ENCODE assay signal across 8 mouse cellular contexts in the genomic region with DNA sequence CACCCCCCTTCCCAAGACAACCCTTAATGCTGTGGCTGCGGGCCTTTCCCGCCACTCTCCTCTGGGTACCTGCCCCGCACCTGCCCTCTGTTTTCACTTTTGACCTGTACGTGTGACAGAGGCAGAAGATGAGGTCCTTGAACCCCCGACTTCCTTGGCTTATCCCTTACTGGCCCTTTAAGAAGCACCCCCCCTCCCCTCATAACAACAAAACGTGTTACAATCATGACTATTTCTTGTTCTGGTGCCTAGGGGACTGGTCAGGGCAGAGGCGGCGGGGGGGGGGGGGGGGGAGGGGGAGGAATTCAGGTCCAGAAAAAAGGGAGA. TPM values are rescaled to one million over a fixed set of nuclear protein-coding genes. Genes with fewer than 3 reads are reported as not detected.
DNase-seq lines count a peak whose midpoint lies in the region; ATAC-seq and TF ChIP-seq lines count a peak whose summit lies in the region.

No protein-coding gene starts in this region.

- peaks cover 54% of the 10 kb centered on the region for H3K27me3 ChIP-seq in liver, embryonic 11.5 days (replicated peaks; ENCODE audit: control insufficient read depth, insufficient read depth, low read length)

- peak overlapping the region; percentile 76 for H3K4me2 ChIP-seq in liver, embryonic 11.5 days

- H3K4me1 ChIP-seq in liver, embryonic 11.5 days (replicated peaks; ENCODE audit: control insufficient read depth, insufficient read depth, low read length): peaks cover 22% of the 10 kb centered on the region

- DNase-seq in gastrocnemius, adult 2 months: no peak
- no peak for DNase-seq in gastrocnemius, adult 8-10 months (ENCODE audit: low spot score in 2 of 2)
- peak; percentile 33 for DNase-seq in thymus, postnatal 14 days
- DNase-seq in thymus, adult 18-20 months: no peak
- no peak for DNase-seq in liver, embryonic 11.5 days (ENCODE audit: low spot score)
- no peak for DNase-seq in right cerebral cortex, postnatal 10 days (ENCODE audit: low spot score in 2 of 2)
- DNase-seq in layer of hippocampus, postnatal 25 days (ENCODE audit: extremely low spot score in 1 of 2, low spot score in 1 of 2): no peak

- peak overlapping the region; percentile 87 for H3K4me3 ChIP-seq in gastrocnemius, adult 2 months
- H3K4me3 ChIP-seq in liver, embryonic 11.5 days (ENCODE audit: low read depth, low read length): peak overlapping the region; percentile 80

- TF ChIP-seq CTCF in gastrocnemius, adult 2 months (IDR thresholded peaks at IDR 0.05): no peak

- H3K9me3 ChIP-seq in liver, embryonic 11.5 days (ENCODE audit: control insufficient read depth, low read length): no peaks in the 10 kb centered on the region

- peak overlapping the region; percentile 92 for H3K27ac ChIP-seq in gastrocnemius, adult 2 months
- H3K27ac ChIP-seq in liver, embryonic 11.5 days (ENCODE audit: low read depth, low read length): no peak overlapping the region

- peak overlapping the region; percentile 39 for H3K9ac ChIP-seq in liver, embryonic 11.5 days (ENCODE audit: low read depth, low read length)

- ATAC-seq in liver, embryonic 11.5 days (replicated peaks; ENCODE audit: low FRiP score): no peak
- no peak for ATAC-seq in megakaryocyte progenitor cell, adult 5-6 weeks (replicated peaks; ENCODE audit: poor library complexity)

- 2% methylated on average over 6 of the region's 8 CpGs for WGBS in liver, embryonic 11.5 days

- H3K36me3 ChIP-seq in liver, embryonic 11.5 days (ENCODE audit: control insufficient read depth, insufficient read depth, low read length): peaks cover 10% of the 10 kb centered on the region

- intact Hi-C loops in gastrocnemius, adult 2 months (cut with DNase I): loop anchor here (2.0 kb wide), 1 partner anchor 20 kb away; a partner anchor contains a TSS

RNA-seq across cellular contexts. Expression of a gene that starts 1.1 kb away (rescaled TPM):
- 10 to 100 TPM; 41.9 to 54.7 TPM for total RNA-seq in gastrocnemius, adult 2 months (2021)
- 10 to 100 TPM; 45.5 to 63.7 (median 51.7) TPM for total RNA-seq in gastrocnemius, adult 8-10 months (2022)
- 0.97 and 1.0 TPM in 2 replicates for polyA plus RNA-seq in liver, embryonic 11.5 days (2014; fragmentation: Nextera tagmentation; extraction: Ambion mirVana)
- 3.3 and 4.5 TPM in 2 replicates for total RNA-seq in megakaryocyte progenitor cell, adult 5-6 weeks (2015)
- total RNA-seq in megakaryocyte progenitor cell, adult 5-6 weeks (2017): 5.8 and 7.2 TPM in 2 replicates
- 100 to 1,000 TPM in 1 of 2 experiments, 10 to 100 TPM in 1; 88.5 to 105 TPM for total RNA-seq in layer of hippocampus, postnatal 25 days (2021)

RNA-seq across cellular contexts. Expression of a gene that starts 21.3 kb away (rescaled TPM):
- 100 to 1,000 TPM in 1 of 2 experiments, 10 to 100 TPM in 1; 96.2 to 111 TPM for total RNA-seq in gastrocnemius, adult 2 months (2021)
- 100 to 1,000 TPM; 102 to 119 (median 105) TPM for total RNA-seq in gastrocnemius, adult 8-10 months (2022)
- polyA plus RNA-seq in liver, embryonic 11.5 days (2014; fragmentation: Nextera tagmentation; extraction: Ambion mirVana): 18.0 and 21.9 TPM in 2 replicates
- total RNA-seq in megakaryocyte progenitor cell, adult 5-6 weeks (2015): 17.4 and 24.9 TPM in 2 replicates
- total RNA-seq in megakaryocyte progenitor cell, adult 5-6 weeks (2017): 3.5 and 5.4 TPM in 2 replicates
- total RNA-seq in layer of hippocampus, postnatal 25 days (2021): 10 to 100 TPM; 47.0 to 55.1 TPM

RNA-seq across cellular contexts. Expression of a gene that starts 34.8 kb away (rescaled TPM):
- 1 to 10 TPM in 1 of 2 experiments, under 1 TPM in 1; 0.98 to 1.5 TPM for total RNA-seq in gastrocnemius, adult 2 months (2021)
- under 1 TPM; 0.39 to 0.92 (median 0.75) TPM for total RNA-seq in gastrocnemius, adult 8-10 months (2022)
- polyA plus RNA-seq in liver, embryonic 11.5 days (2014; fragmentation: Nextera tagmentation; extraction: Ambion mirVana): 4.1 and 4.8 TPM in 2 replicates
- total RNA-seq in megakaryocyte progenitor cell, adult 5-6 weeks (2015): 3.4 and 4.0 TPM in 2 replicates
- total RNA-seq in megakaryocyte progenitor cell, adult 5-6 weeks (2017): 0.62 and 0.91 TPM in 2 replicates
- total RNA-seq in layer of hippocampus, postnatal 25 days (2021): 10 to 100 TPM; 28.8 to 34.3 TPM

RNA-seq across cellular contexts. Expression of a gene that starts 36.0 kb away (rescaled TPM):
- total RNA-seq in gastrocnemius, adult 2 months (2021): 1 to 10 TPM; 1.7 to 2.9 TPM
- total RNA-seq in gastrocnemius, adult 8-10 months (2022): 1 to 10 TPM; 1.2 to 2.7 (median 1.5) TPM
- 10.3 and 13.2 TPM in 2 replicates for polyA plus RNA-seq in liver, embryonic 11.5 days (2014; fragmentation: Nextera tagmentation; extraction: Ambion mirVana)
- total RNA-seq in megakaryocyte progenitor cell, adult 5-6 weeks (2015): 3.9 and 4.6 TPM in 2 replicates
- total RNA-seq in megakaryocyte progenitor cell, adult 5-6 weeks (2017): 1.2 and 1.5 TPM in 2 replicates
- 10 to 100 TPM; 19.7 to 27.9 TPM for total RNA-seq in layer of hippocampus, postnatal 25 days (2021)

RNA-seq across cellular contexts. Expression of a gene that starts 38.9 kb away (rescaled TPM):
- total RNA-seq in gastrocnemius, adult 2 months (2021): 100 to 1,000 TPM; 141 to 159 TPM
- 100 to 1,000 TPM; 164 to 175 (median 171) TPM for total RNA-seq in gastrocnemius, adult 8-10 months (2022)
- polyA plus RNA-seq in liver, embryonic 11.5 days (2014; fragmentation: Nextera tagmentation; extraction: Ambion mirVana): 558 and 561 TPM in 2 replicates
- 114 and 126 TPM in 2 replicates for total RNA-seq in megakaryocyte progenitor cell, adult 5-6 weeks (2015)
- 158 and 185 TPM in 2 replicates for total RNA-seq in megakaryocyte progenitor cell, adult 5-6 weeks (2017)
- 100 to 1,000 TPM; 125 to 144 TPM for total RNA-seq in layer of hippocampus, postnatal 25 days (2021)

Comparison
In these comparisons a context has a peak if more than half of its experiments do, and no peak if none do; other contexts are left out.
1. RNA of a gene that starts 1.1 kb away (total RNA-seq): 88.5 to 105 TPM in layer of hippocampus, postnatal 25 days, 41.9 to 54.7 TPM in gastrocnemius, adult 2 months and 45.5 to 63.7 TPM in gastrocnemius, adult 8-10 months; 3.3 to 7.2 TPM in megakaryocyte progenitor cell, adult 5-6 weeks; every median in the first group is over 4 times any median in the second.
2. RNA of a gene that starts 34.8 kb away (total RNA-seq): 28.8 to 34.3 TPM in layer of hippocampus, postnatal 25 days; 0.62 to 4.0 TPM in megakaryocyte progenitor cell, adult 5-6 weeks, 0.98 to 1.5 TPM in gastrocnemius, adult 2 months and 0.39 to 0.92 TPM in gastrocnemius, adult 8-10 months; every median in the first group is over 4 times any median in the second.